Mouse (Mus musculus) yolk sac, embryonic 10.5 days (tissue): Measurements from ENCODE around the gene Slc35b1.
A peak's percentile ranks its signal among the peaks of the same experiment; 100 is the strongest.
"Not testable (repeated sequence)": the region's sequence is repeated elsewhere in the genome, so short reads cannot be mapped to it uniquely, and the experiment has no call there.

Experiments
- DNase-seq: peaks from one replicate; pipeline ENCODE4 v3.0.0-alpha.2; 2017; ENCODE audit warnings: low spot score

Slc35b1 gene

DNA sequence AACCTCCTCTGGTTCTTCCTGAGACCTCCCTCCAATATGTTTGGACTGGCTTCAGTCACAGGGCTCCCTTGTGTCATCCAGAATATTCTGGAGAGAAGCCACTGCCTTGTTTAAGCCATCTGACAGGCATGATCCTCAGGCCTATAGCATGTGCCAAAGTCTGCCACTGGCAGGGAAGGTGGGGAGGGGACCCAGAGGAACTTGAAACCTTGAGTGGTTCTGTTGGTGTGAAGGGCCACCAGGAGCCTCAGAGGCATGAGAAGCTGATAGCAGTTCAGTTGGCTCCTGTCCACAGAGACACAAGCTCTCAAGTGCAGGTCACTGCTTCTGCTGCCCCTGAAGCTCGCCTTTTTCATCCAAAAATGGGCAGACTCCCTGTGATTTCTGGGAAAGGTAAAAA is 12.1 kb downstream of the Slc35b1 start:
- DNase-seq: no peak

DNA sequence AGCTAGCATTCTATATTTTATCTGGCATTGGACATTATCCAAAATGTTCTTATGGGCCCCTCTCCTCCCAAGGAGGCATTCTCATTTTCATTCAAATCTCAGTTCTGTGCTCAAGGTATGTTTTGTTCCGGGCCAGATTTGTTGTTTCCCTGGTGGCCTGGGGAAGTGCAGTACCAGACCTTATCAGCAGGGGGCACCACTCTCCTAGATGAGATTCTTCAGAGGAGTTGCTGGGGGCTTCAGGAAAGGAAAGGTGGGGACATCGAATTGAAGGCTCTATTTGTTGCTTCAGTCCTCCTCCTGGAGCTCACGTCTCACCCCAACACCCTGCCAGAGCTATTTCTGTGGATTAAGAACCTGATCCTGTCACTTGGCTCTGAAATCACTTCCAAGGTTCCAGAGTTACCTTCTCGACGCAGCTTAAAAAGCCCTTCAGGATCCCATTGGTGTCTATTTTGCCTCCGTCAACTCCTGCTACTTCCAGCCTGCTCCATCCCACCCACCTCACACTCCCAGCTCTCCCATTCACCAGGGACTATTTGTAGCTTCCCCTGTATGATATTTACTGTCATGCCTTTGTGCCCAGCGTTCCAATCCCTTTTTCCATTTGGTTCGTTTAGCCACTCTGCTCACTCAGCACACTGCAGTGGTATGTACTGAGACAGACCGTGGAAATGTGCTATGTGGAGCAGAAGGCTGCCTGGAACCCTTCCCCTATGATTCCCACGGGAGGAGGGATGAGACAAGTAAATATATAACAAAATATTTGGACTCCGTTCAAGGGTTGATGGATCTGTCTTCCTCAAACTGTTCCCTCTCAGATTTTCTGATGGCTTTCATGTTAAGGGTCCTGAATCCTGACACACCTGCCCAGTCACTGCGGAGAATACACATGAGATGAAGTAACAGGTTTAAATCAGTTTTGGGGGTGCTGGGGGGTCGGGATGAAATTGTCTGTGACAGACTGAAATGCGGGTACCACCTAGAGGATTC is 13.6 kb downstream of the Slc35b1 start:
- DNase-seq: no peak

GRCm38 (mm10) chr11:95399520-95400020 is 15.1 kb downstream of the Slc35b1 start:
- DNase-seq: no peak

DNA sequence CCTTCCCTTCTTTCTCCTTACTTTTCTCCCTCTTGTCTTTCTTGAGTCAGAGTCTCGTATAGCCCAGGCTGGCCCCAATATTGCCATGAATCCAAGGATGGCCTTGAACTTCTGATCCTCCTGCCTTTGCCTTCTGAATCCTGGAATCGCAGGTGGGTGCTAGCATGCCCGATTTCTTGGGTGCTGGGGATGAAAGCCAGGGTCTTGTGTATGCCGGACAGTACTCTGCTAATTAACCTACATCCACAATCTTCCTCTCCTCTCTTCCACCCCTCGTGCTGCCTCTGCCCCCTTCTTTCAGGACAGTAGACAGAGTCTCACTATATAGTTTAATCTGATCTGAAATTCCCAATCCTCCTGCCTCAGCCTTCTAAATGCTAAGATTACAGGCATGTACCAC is 17.1 kb downstream of the Slc35b1 start:
- DNase-seq: no peak

DNA sequence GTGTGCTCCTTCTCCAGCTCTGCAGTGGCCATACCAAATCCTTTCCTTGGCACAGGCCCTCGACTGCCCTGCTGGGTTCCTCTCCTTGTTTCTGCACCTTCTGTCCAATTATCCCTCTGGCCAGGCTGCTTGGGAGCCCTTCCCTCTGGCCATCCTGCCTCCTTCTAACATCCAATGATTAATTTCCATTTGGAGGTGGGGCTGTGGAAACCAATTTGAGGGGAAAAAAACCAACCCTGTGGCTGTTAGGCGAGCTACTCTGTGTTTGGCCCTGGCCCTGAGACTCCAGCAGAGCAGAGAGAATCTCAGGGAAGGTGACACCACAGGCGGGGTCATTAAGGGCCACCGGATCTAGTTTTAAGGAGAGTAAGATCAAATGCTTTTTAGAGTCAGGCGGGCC is 17.7 kb downstream of the Slc35b1 start:
- DNase-seq: no peak

DNA sequence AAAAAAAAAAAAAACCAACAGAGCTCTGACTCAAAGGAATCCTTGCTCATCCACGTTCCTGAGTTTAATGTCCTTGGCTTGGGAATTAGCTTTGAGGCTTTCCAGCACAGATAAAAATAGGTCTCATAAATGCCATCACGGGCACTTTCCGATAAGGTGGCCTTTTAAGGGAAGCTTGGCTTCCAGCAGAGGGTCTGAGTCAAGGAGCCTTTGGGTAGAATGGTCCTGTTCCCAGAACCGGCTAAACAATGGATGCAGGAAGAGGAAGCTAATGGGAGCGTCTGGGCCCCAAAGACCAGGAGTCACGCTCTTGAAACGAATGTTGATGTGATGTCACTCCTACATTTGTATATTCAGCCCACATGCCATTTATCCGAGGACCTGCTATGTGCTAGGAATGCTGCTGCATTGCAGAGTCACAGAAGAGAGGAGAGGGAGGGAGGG is 18.2 kb downstream of the Slc35b1 start:
- DNase-seq: no peak

- no peak for DNase-seq
Measured at GRCm38 (mm10) chr11:95403382-95404340, 19.2 kb downstream of the Slc35b1 start.

DNA sequence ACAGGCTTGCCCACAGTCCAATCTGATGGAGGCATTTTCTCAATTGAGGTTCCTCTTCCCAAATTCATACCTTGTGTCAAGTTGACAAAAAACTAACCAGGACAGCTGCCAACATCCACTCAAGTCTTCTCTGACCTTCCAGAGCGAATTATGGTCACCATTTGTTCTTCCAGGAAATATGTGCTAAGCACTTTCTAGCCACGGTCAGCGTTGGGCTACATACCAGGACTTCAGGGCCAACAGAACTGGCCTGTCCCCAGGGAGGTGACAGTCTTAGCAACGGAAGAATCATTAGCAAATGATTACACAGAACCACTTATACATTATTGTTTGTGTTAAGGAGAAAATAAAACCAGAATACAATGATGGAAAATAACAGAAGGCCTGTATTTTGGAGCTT is 21.3 kb downstream of the Slc35b1 start:
- no peak for DNase-seq

DNA sequence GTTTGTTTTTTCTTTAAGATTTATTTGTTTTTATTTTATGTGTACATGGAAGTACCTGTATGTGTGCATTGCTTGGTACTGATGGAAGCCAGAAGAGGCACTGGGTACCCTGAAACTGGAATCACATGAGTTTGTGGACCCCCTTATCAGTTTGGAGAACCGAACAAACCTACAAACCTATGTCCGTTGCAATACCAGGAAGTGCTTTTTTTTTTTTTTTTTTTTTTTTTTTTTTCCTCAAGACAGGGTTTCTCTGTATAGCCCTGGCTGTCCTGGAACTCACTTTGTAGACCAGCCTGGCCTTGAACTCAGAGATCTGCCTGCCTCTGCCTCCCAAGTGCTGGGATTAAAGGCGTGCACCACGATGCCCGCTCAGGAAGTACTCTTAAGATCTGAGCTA is 21.9 kb downstream of the Slc35b1 start:
- not testable (repeated sequence) for DNase-seq

- DNase-seq: no peak
Measured at GRCm38 (mm10) chr11:95409450-95410112, 25.1 kb downstream of the Slc35b1 start.

GRCm38 (mm10) chr11:95411453-95412013 is 27.0 kb downstream of the Slc35b1 start:
- no peak for DNase-seq

GRCm38 (mm10) chr11:95412615-95413014 is 28.1 kb downstream of the Slc35b1 start:
- no peak for DNase-seq

GRCm38 (mm10) chr11:95413641-95414535 is 29.4 kb downstream of the Slc35b1 start, which contains the start of gene Spop:
Gene Spop, plus strand, starts transcription at chr11:95414080.
- peak; percentile 94 for DNase-seq

DNA sequence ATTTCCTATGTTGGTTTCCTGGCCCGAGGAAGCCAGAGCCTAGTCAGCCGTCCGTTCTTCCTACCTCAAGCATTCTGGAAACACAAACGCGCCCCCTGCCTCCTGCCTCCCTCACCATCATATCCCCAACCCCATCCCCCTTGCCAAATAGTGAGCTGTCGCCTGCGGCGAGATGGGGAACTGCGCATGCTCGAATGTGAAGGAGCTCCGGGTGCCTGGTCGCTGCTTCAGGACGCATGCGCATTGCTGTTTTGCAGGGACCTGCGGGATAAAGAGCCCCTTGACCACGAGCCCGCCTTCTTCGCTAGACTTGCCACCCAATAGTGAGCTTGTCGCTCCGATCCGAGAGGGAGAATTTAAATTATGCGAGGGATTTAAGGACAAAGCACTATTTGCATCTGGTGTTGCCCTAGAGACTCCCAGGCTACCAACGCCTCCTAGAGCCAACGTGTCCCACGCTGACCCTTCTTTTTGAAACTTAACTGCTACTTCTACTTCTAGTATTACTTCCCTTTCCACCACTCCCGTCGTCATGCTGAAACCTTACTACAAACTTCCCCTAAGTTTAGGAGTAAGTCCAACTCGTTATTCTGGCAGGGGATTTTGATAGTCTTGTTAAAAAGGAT is 30.2 kb downstream of the Slc35b1 start:
- DNase-seq: peak; percentile 97

- no peak for DNase-seq
Measured at GRCm38 (mm10) chr11:95415931-95416330, 31.4 kb downstream of the Slc35b1 start.

- no peak for DNase-seq
Measured at GRCm38 (mm10) chr11:95417341-95417740, 32.8 kb downstream of the Slc35b1 start.

DNA sequence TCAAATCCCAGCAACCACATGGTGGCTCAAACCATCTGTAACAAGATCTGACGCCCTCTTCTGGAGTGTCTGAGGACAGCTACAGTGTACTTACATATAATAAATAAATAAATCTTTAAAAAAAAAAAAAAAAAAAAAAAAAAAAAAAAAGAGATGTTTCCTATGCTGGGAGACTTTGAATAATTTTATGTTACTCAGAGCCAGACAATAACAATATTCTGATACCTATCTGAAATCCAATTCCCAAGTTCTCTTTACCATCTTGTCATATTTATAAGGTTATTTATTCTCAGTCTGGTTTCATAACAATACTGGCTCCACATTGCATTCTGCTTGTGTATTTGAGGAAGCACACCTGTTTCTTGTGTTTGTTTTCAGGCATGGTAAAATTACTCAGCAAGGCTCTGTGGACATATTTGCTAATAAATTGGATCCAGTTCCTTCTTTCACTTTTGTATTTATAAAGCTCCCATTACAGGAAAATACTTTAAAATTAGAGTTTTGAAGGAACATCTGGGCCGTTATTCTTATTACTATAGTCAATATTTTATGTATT is 36.5 kb downstream of the Slc35b1 start:
- DNase-seq: no peak

GRCm38 (mm10) chr11:95423505-95423904 is 39.0 kb downstream of the Slc35b1 start:
- DNase-seq: no peak

DNA sequence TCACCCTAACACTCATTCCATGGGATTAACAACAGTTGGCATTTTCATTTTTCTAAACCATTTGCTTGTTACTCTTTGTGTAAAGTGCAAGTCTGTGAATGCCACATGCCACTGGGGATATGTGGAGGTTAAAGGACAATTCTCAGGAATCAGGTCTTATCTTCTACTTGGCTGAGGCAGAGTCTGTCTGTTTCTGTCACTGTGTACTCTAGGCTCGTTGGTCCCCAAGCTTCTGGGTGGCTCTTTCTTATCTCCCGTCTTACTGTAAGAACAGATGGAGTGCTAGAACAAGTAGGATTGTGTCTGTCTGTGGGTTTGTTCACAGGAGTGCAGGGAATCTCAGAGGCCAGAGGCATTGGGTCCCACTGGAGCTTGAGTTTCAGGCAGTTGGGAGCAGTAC is 46.9 kb downstream of the Slc35b1 start:
- no peak for DNase-seq
